Mouse (Mus musculus): ENCODE results near the gene Rnf227. TPM values are rescaled to one million over a fixed set of nuclear protein-coding genes. Genes with fewer than 3 reads are reported as not detected.

Gene Rnf227
- total RNA-seq, 2 experiments from 2014 or later, result 5.2 to 5.5 TPM

Other genes with a start within 250 kb of the Rnf227 start
- gene Per1, start 245.2 kb upstream of the Rnf227 start, total RNA-seq (2021), result 10 to 100 TPM; 66.6 to 77.7 TPM
- gene Hes7, start 220.1 kb upstream of the Rnf227 start, total RNA-seq (2021), result under 1 TPM in 1 of 2 experiments, not detected in 1; 0.26 TPM
- gene 9130213A22Rik, start 217.9 kb upstream of the Rnf227 start, total RNA-seq (2021), result under 1 TPM; 0.43 to 0.61 TPM
- gene Aloxe3, start 214.6 kb upstream of the Rnf227 start, total RNA-seq (2021), result 1 to 10 TPM; 1.1 to 1.6 TPM
- gene Alox12b, start 183.5 kb upstream of the Rnf227 start, total RNA-seq (2021), result not detected
- gene Alox8, start 142.6 kb upstream of the Rnf227 start, total RNA-seq (2021), result not detected
- under 1 TPM in 1 of 2 experiments, not detected in 1; 0.07 TPM for gene Gucy2e, start 103.4 kb upstream of the Rnf227 start, total RNA-seq (2021)
- gene Cntrob, start 16.7 kb upstream of the Rnf227 start, total RNA-seq (2021), result 1 to 10 TPM; 3.6 to 4.1 TPM
- 10 to 100 TPM; 57.8 to 60.1 TPM for gene Trappc1, start 16.5 kb upstream of the Rnf227 start, total RNA-seq (2021)
- 1 to 10 TPM; 6.8 to 8.8 TPM for gene Kcnab3, start 14.2 kb upstream of the Rnf227 start, total RNA-seq (2021)
- 100 to 1,000 TPM in 1 of 2 experiments, 10 to 100 TPM in 1; 87.6 to 109 TPM for gene Chd3, start 28.9 kb downstream of the Rnf227 start, total RNA-seq (2021)
- gene Naa38, start 55.0 kb downstream of the Rnf227 start, total RNA-seq (2021), result 100 to 1,000 TPM; 139 to 162 TPM
- gene Cyb5d1, start 55.2 kb downstream of the Rnf227 start, total RNA-seq (2021), result 10 to 100 TPM; 41.3 to 50.2 TPM
- gene Tmem88, start 57.8 kb downstream of the Rnf227 start, total RNA-seq (2021), result 1 to 10 TPM; 7.9 to 8.8 TPM
- 10 to 100 TPM; 32.7 to 34.8 TPM for gene Kdm6b, start 73.2 kb downstream of the Rnf227 start, total RNA-seq (2021)
- gene Dnah2, start 208.6 kb downstream of the Rnf227 start, total RNA-seq (2021), result under 1 TPM; 0.13 TPM
- under 1 TPM; 0.74 to 0.76 TPM for gene Efnb3, start 219.7 kb downstream of the Rnf227 start, total RNA-seq (2021)
- gene Wrap53, start 239.8 kb downstream of the Rnf227 start, total RNA-seq (2021), result 10 to 100 TPM in 1 of 2 experiments, 1 to 10 TPM in 1; 9.6 to 10.9 TPM
- gene Trp53, start 239.9 kb downstream of the Rnf227 start, total RNA-seq (2021), result 10 to 100 TPM; 48.4 to 53.4 TPM

Data from adrenal gland, adult 18-20 months (tissue).